Mouse (Mus musculus) brown adipose tissue, adult 24 weeks (tissue): ENCODE measurements around the gene Crtc1. TPM values are rescaled to one million over a fixed set of nuclear protein-coding genes. Genes with fewer than 3 reads are reported as not detected.

Experiments
- H3K27ac ChIP-seq: fragments of 200-500 bp; replicated peaks from 2 replicates; pipeline ENCODE4 v1.5.1; 2012; ENCODE audit warnings: low read depth, mild to moderate bottlenecking, low read length
- H3K4me1 ChIP-seq: fragments of 200-500 bp; 2 replicates; pipeline ENCODE4 v1.6.1; 2012; ENCODE audit warnings: low read length, mixed read lengths; ENCODE audit not compliant: control insufficient read depth, insufficient read depth, insufficient read length
- H3K4me3 ChIP-seq: fragments of 200-500 bp; 2 replicates; pipeline ENCODE4 v1.5.1; 2012; ENCODE audit warnings: low read depth, mild to moderate bottlenecking, low read length, moderate library complexity; ENCODE audit not compliant: insufficient read depth
- polyA plus RNA-seq: library from polyadenylated mRNA; stranded (reverse); fragments of >200 nt; gene quantifications from 2 replicates; pipeline ENCODE4 v1.2.4, GENCODE M21; 2012; ENCODE audit not compliant: missing spikeins, insufficient read depth, insufficient read length

Gene Crtc1
- polyA plus RNA-seq, 1 experiment = 4.5 TPM

GRCm38 (mm10) chr8:70366588-70366987 is 72.8 kb downstream of the Crtc1 start:
- no peak overlapping the region for H3K4me3 ChIP-seq
- H3K27ac ChIP-seq = no peak overlapping the region
- peaks cover 5% of the 10 kb centered on the region for H3K4me1 ChIP-seq

GRCm38 (mm10) chr8:70364066-70364465 is 75.3 kb downstream of the Crtc1 start:
- Histone ChIP-seq H3K4me1 (peaks cover 5% of the 10 kb centered on the region), H3K4me3 (no peak overlapping the region), H3K27ac (no peak overlapping the region)

GRCm38 (mm10) chr8:70361484-70362032 is 77.8 kb downstream of the Crtc1 start:
- no peak overlapping the region for H3K4me3 ChIP-seq
- H3K4me1 ChIP-seq = peaks cover 5% of the 10 kb centered on the region
- no peak overlapping the region for H3K27ac ChIP-seq

- Histone ChIP-seq H3K27ac (no peak overlapping the region), H3K4me3 (no peak overlapping the region), H3K4me1 (peaks cover 5% of the 10 kb centered on the region)
These were observed 78.6 kb downstream of the Crtc1 start for GRCm38 (mm10) chr8:70360769-70361168.

- peaks cover 5% of the 10 kb centered on the region for H3K4me1 ChIP-seq
- H3K4me3 ChIP-seq = no peak overlapping the region
- no peak overlapping the region for H3K27ac ChIP-seq
These were observed 80.0 kb downstream of the Crtc1 start for GRCm38 (mm10) chr8:70359411-70359810.

- Histone ChIP-seq H3K27ac (no peak overlapping the region), H3K4me1 (peaks cover 10% of the 10 kb centered on the region), H3K4me3 (no peak overlapping the region)
These were observed 83.3 kb downstream of the Crtc1 start for GRCm38 (mm10) chr8:70356111-70356510.

- Histone ChIP-seq H3K27ac (no peak overlapping the region), H3K4me1 (peaks cover 20% of the 10 kb centered on the region), H3K4me3 (peak overlapping the region; percentile 63; the same call in 1 of the 2 replicates)
These were observed 85.4 kb downstream of the Crtc1 start for GRCm38 (mm10) chr8:70354004-70354403.

- H3K27ac ChIP-seq = peak within 1 kb of the TSS; percentile 67
- H3K4me1 ChIP-seq = peaks cover 27% of the 10 kb centered on the region
- peak within 1 kb of the TSS; percentile 99 for H3K4me3 ChIP-seq
These were observed 86.1 kb downstream of the Crtc1 start, which contains the start of gene Upf1 for GRCm38 (mm10) chr8:70353194-70353817. TSS of gene Upf1 (minus strand) at chr8:70353278.

GRCm38 (mm10) chr8:70352657-70353151 is 86.7 kb downstream of the Crtc1 start:
- Histone ChIP-seq H3K27ac (peak overlapping the region; percentile 67), H3K4me3 (peak overlapping the region; percentile 99), H3K4me1 (peaks cover 28% of the 10 kb centered on the region)

- peak overlapping the region; percentile 99 for H3K4me3 ChIP-seq
- peaks cover 28% of the 10 kb centered on the region for H3K4me1 ChIP-seq
- 0 out of 2 replicates have a peak overlapping the region, but pooled peaks have one; percentile 16 for H3K27ac ChIP-seq
These were observed 87.4 kb downstream of the Crtc1 start for GRCm38 (mm10) chr8:70352000-70352384.

GRCm38 (mm10) chr8:70351035-70351999 is 88.1 kb downstream of the Crtc1 start:
- no peak overlapping the region for H3K27ac ChIP-seq
- peaks cover 28% of the 10 kb centered on the region for H3K4me1 ChIP-seq
- H3K4me3 ChIP-seq = peak overlapping the region; percentile 99

GRCm38 (mm10) chr8:70347860-70348420 is 91.4 kb downstream of the Crtc1 start:
- Histone ChIP-seq H3K4me1 (peaks cover 28% of the 10 kb centered on the region), H3K4me3 (no peak overlapping the region), H3K27ac (no peak overlapping the region)

- H3K4me3 ChIP-seq = no peak overlapping the region
- H3K27ac ChIP-seq = no peak overlapping the region
- H3K4me1 ChIP-seq = peaks cover 28% of the 10 kb centered on the region
These were observed 91.9 kb downstream of the Crtc1 start for GRCm38 (mm10) chr8:70347443-70347842.

GRCm38 (mm10) chr8:70344279-70344678 is 95.1 kb downstream of the Crtc1 start:
- H3K4me1 ChIP-seq = peaks cover 8% of the 10 kb centered on the region
- H3K27ac ChIP-seq = no peak overlapping the region
- H3K4me3 ChIP-seq = no peak overlapping the region

- peaks cover 5% of the 10 kb centered on the region for H3K4me1 ChIP-seq
- no peak overlapping the region for H3K27ac ChIP-seq
- H3K4me3 ChIP-seq = no peak overlapping the region
These were observed 95.7 kb downstream of the Crtc1 start for GRCm38 (mm10) chr8:70343696-70344095.
